8 mouse cellular contexts compared by ENCODE assay signal in the genomic region with DNA sequence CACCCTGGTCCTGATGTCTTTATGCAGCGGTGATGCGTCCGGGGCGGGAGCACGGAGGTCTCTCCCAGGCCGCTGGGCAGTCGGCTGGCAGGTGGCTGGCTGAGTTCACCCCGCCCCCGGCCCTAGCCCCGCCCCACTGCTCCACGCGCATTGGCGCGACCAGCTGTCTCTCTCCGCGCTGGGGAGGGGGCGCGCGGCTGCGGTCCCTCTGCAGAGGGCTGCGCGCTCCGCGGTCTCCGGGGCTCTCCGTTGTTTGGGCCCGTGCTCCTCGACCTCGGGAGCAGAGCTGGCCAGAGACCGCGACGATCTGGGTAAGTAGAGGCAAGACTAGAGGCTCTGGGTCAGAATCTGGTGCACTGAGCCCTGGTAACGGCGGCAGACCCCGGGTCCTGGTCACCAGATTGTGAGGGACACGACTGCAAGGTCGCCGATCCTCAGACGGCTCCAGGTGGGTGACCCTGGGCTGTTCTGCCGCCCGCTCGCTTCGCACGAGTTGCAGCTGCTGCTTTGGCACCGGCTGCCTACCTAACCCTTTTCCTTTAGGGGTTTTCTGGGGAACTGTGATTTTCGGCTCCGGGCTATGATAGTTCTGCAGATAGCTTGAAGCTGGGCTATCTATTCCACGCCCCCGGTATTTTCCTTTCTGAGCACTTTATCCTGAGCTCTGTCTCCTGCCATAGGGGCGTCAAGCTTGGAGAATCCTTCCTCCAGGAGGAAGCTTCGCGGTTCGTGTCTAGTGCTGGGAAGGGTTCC. TPM values are rescaled to one million over a fixed set of nuclear protein-coding genes. Genes with fewer than 3 reads are reported as not detected.
A peak's percentile ranks its signal among the peaks of the same experiment; 100 is the strongest.
DNase-seq lines count a peak whose midpoint lies in the region; ATAC-seq lines count a peak whose summit lies in the region.

A gene (plus strand): TSS at position 213 of the 753 bp plus-strand sequence.

- no peaks in the 10 kb centered on the region for H3K27me3 ChIP-seq in forebrain, embryonic 16.5 days (replicated peaks; ENCODE audit: control insufficient read depth, insufficient read depth, low read length)
- no peaks in the 10 kb centered on the region for H3K27me3 ChIP-seq in hindbrain, embryonic 11.5 days (ENCODE audit: control insufficient read depth, insufficient read depth, low read length)

- H3K4me2 ChIP-seq in forebrain, embryonic 16.5 days (ENCODE audit: low read length), result peak within 1 kb of the TSS; percentile 96
- H3K4me2 ChIP-seq in hindbrain, embryonic 11.5 days (replicated peaks; ENCODE audit: low read depth, low read length), result peak within 1 kb of the TSS; percentile 89

- peak; percentile 47 for DNase-seq in WW6 (ENCODE audit: low read depth, low spot score)
- DNase-seq in hindbrain, embryonic 11.5 days (ENCODE audit: low spot score), result peak; percentile 90
- peak; percentile 63 to 75 for DNase-seq in left cerebral cortex, postnatal 36 days (ENCODE audit: low spot score in 2 of 2)
- DNase-seq in right cerebral cortex, postnatal 4 days, result peak; percentile 80
- DNase-seq in c-Kit-positive CD71-positive TER-119-positive erythroid progenitor cells, embryonic 14.5 days (ENCODE audit: low spot score), result no peak

- H3K9me3 ChIP-seq in forebrain, embryonic 16.5 days (ENCODE audit: control insufficient read depth, low read length), result no peaks in the 10 kb centered on the region
- H3K9me3 ChIP-seq in hindbrain, embryonic 11.5 days (ENCODE audit: control insufficient read depth, low read length), result no peaks in the 10 kb centered on the region

- H3K4me1 ChIP-seq in brown adipose tissue, adult 24 weeks (ENCODE audit: control insufficient read depth, insufficient read depth, insufficient read length, low read length), result no peaks in the 10 kb centered on the region
- H3K4me1 ChIP-seq in forebrain, embryonic 16.5 days (replicated peaks; ENCODE audit: control insufficient read depth, insufficient read depth, low read length), result peaks cover 12% of the 10 kb centered on the region
- H3K4me1 ChIP-seq in hindbrain, embryonic 11.5 days (replicated peaks; ENCODE audit: control insufficient read depth, insufficient read depth, low read length), result 0 out of 2 replicates have a peak, but pooled peaks cover 2% of the 10 kb centered on the region

- H3K36me3 ChIP-seq in forebrain, embryonic 16.5 days (ENCODE audit: control insufficient read depth, insufficient read depth), result no peaks in the 10 kb centered on the region
- H3K36me3 ChIP-seq in hindbrain, embryonic 11.5 days (ENCODE audit: control insufficient read depth, insufficient read depth, low read length), result no peaks in the 10 kb centered on the region

- peak within 1 kb of the TSS; percentile 71 for H3K4me3 ChIP-seq in brown adipose tissue, adult 24 weeks (ENCODE audit: insufficient read depth, low read depth, low read length)
- peak within 1 kb of the TSS; percentile 69 for H3K4me3 ChIP-seq in forebrain, embryonic 16.5 days (replicated peaks; ENCODE audit: low read length)
- H3K4me3 ChIP-seq in hindbrain, embryonic 11.5 days (ENCODE audit: low read depth, low read length), result peak within 1 kb of the TSS; percentile 60

- peak; percentile 99 for ATAC-seq in forebrain, embryonic 16.5 days
- peak; percentile 99 for ATAC-seq in hindbrain, embryonic 11.5 days (ENCODE audit: low FRiP score)
- ATAC-seq in megakaryocyte-erythroid progenitor cell, adult 5-6 weeks (replicated peaks; ENCODE audit: low FRiP score, low TSS enrichment, poor library complexity, severe bottlenecking), result peak; percentile 22

- peak within 1 kb of the TSS; percentile 85 for H3K9ac ChIP-seq in forebrain, embryonic 16.5 days (replicated peaks; ENCODE audit: low read depth, low read length)
- H3K9ac ChIP-seq in hindbrain, embryonic 11.5 days (ENCODE audit: low read depth, low read length), result peak within 1 kb of the TSS; percentile 79

- intact Hi-C loops in left cerebral cortex, postnatal 36 days (cut with DNase I), result loop anchor here (5.0 kb wide), 1 partner anchor 38 kb away; no protein-coding TSS in a partner anchor

- WGBS in forebrain, embryonic 16.5 days, result 1% methylated on average over 40 of the region's 53 CpGs
- 2% methylated on average over 52 of the region's 53 CpGs for WGBS in hindbrain, embryonic 11.5 days

- 0 out of 2 replicates have a peak within 1 kb of the TSS, but pooled peaks have one; percentile 10 for H3K27ac ChIP-seq in brown adipose tissue, adult 24 weeks (replicated peaks; ENCODE audit: low read depth, low read length)
- peak within 1 kb of the TSS; percentile 27; the same call in 1 of the 2 replicates for H3K27ac ChIP-seq in forebrain, embryonic 16.5 days (ENCODE audit: low read length)
- no peak within 1 kb of the TSS for H3K27ac ChIP-seq in hindbrain, embryonic 11.5 days (ENCODE audit: low read depth, low read length)

RNA-seq across cellular contexts. Expression of the gene that starts here (rescaled TPM):
- 0.71 and 0.87 TPM in 2 replicates for polyA plus RNA-seq in brown adipose tissue, adult 24 weeks (2012; ENCODE audit: insufficient read depth, insufficient read length, missing spikeins)
- polyA plus RNA-seq in forebrain, embryonic 16.5 days (2015; fragmentation: Nextera tagmentation; extraction: Ambion mirVana), result 8.2 and 10.3 TPM in 2 replicates
- 4.0 and 5.4 TPM in 2 replicates for polyA plus RNA-seq in hindbrain, embryonic 11.5 days (2014; fragmentation: Nextera tagmentation; extraction: Ambion mirVana)
- total RNA-seq in left cerebral cortex, postnatal 36 days (2021), result 10 to 100 TPM; 81.3 to 94.9 TPM
- 1.2 and 2.6 TPM in 2 replicates for total RNA-seq in megakaryocyte-erythroid progenitor cell, adult 5-6 weeks (2014; fragmentation: Nextera tagmentation)
- total RNA-seq in megakaryocyte-erythroid progenitor cell, adult 5-6 weeks (2017), result 2.1 and 4.8 TPM in 2 replicates

Comparison
In these comparisons a context has a peak if more than half of its experiments do, and no peak if none do; other contexts are left out.
1. RNA of the gene that starts here (total RNA-seq): 81.3 to 94.9 TPM in left cerebral cortex, postnatal 36 days; 1.2 to 4.8 TPM in megakaryocyte-erythroid progenitor cell, adult 5-6 weeks; every median in the first group is over 10 times any median in the second.
2. ATAC-seq: peak in every context shown above with its lines; median percentile 99 in forebrain, embryonic 16.5 days; 99 in hindbrain, embryonic 11.5 days; 22 in megakaryocyte-erythroid progenitor cell, adult 5-6 weeks.
3. Peak in every context shown above with its lines, with median percentiles within 50 percentile points of each other: H3K4me3 ChIP-seq.